Mouse (Mus musculus) liver, embryonic 14.5 days (tissue): ENCODE measurements around the gene Sbf2.

Source experiments
- CTCF ChIP-seq: IDR thresholded peaks from 2 replicates; pipeline ENCODE4 v1.5.1; 2016; ENCODE audit warnings: antibody characterized with exemption, low read depth, control low read depth
- EP300 ChIP-seq: IDR thresholded peaks from 2 replicates; pipeline ENCODE4 v1.6.1; 2016; ENCODE audit warnings: antibody characterized with exemption, low read depth

GRCm38 (mm10) chr7:110491038-110491437 is 123.7 kb downstream of the Sbf2 start:
- TF ChIP-seq EP300 (no peak), CTCF (no peak)
